Mouse (Mus musculus): ENCODE measurements at regions not wholly inside any gene's neighbourhood (a gene's known extent, or its start where the extent isn't known, plus 50 kb on each side); places are given as distances from the start of the nearest gene placed in this dataset.

DNA sequence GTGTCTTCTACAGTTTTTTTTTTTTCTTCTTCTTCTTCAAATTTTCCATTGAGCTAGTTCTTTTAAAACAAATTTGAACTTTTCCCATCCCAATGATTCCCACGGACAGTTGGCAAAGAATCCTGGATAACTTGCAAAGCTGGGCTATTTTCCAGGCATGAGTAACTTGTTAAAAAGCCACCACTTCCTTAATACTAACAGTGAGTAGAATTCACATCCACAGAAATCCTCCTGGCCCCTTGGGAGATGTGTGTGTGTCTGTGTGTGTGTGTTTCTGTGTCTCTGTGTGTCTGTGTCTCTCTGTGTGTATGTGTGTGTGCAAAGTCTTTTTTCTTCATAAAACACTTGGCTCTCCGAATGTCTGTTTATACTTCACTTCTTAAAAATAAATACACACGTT, 259.0 kb downstream of the Gm10295 start:
- 28% methylated on average over 3 of the region's 3 CpGs for WGBS
- peak; percentile 63 for ATAC-seq
- H3K9me3 ChIP-seq (ENCODE audit: low read length) = no peaks in the 10 kb centered on the region
- no peaks in the 10 kb centered on the region for H3K27me3 ChIP-seq (replicated peaks; ENCODE audit: insufficient read depth, low read length)
- no peaks in the 10 kb centered on the region for H3K36me3 ChIP-seq (ENCODE audit: insufficient read depth, low read length)
- H3K4me2 ChIP-seq (replicated peaks; ENCODE audit: low read depth, low read length) = no peak overlapping the region
- H3K4me3 ChIP-seq (ENCODE audit: low read depth, low read length) = no peak overlapping the region
- no peak for TF ChIP-seq CTCF (IDR thresholded peaks at IDR 0.05)
- peak; percentile 26 for TF ChIP-seq EP300 (IDR thresholded peaks at IDR 0.05)
- no peak overlapping the region for H3K27ac ChIP-seq (ENCODE audit: low read length)
- H3K9ac ChIP-seq (replicated peaks; ENCODE audit: low read depth) = no peak overlapping the region
- H3K4me1 ChIP-seq (ENCODE audit: insufficient read depth, low read depth, low read length) = no peaks in the 10 kb centered on the region
- DNase-seq (ENCODE audit: low spot score) = peak; percentile 66

GRCm38 (mm10) chr7:71064446-71065391, 286.6 kb downstream of the Gm10295 start:
- Histone ChIP-seq H3K9me3 (ENCODE audit: low read length) (no peaks in the 10 kb centered on the region), H3K4me2 (replicated peaks; ENCODE audit: low read depth, low read length) (no peak overlapping the region), H3K36me3 (ENCODE audit: insufficient read depth, low read length) (no peaks in the 10 kb centered on the region), H3K4me1 (ENCODE audit: insufficient read depth, low read depth, low read length) (no peaks in the 10 kb centered on the region), H3K9ac (replicated peaks; ENCODE audit: low read depth) (no peak overlapping the region), H3K27ac (ENCODE audit: low read length) (no peak overlapping the region), H3K27me3 (replicated peaks; ENCODE audit: insufficient read depth, low read length) (no peaks in the 10 kb centered on the region), H3K4me3 (ENCODE audit: low read depth, low read length) (no peak overlapping the region)
- TF ChIP-seq CTCF (IDR thresholded peaks at IDR 0.05) = no peak
- no peak for TF ChIP-seq EP300 (IDR thresholded peaks at IDR 0.05)
- WGBS = 36% methylated on average over 14 of the region's 14 CpGs
- no peak for DNase-seq (ENCODE audit: low spot score)
- ATAC-seq = no peak

DNA sequence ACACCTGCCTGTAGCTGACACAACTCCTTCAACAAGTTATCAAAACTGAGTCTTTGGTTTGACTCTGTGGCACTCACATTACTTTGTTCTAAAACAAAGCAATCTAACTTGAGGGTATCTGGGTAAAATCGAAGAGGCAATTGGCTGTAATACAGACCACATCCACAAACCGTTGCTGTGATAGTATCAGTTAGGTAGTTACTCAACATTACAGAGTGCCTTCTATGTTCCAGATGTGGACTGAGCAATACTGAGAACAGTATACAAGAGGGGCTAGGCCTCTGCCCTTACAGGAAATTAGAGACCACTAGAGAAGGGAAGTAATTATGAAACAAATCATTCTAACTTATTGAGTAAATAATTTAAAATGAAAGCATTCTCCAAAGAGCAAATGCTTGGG, 300.5 kb downstream of the Gm10295 start:
- DNase-seq (ENCODE audit: low spot score) = no peak
- WGBS = 70% methylated on average over 2 of the region's 2 CpGs
- no peak for TF ChIP-seq EP300 (IDR thresholded peaks at IDR 0.05)
- no peak for TF ChIP-seq CTCF (IDR thresholded peaks at IDR 0.05)
- H3K4me2 ChIP-seq (replicated peaks; ENCODE audit: low read depth, low read length) = no peak overlapping the region
- no peak overlapping the region for H3K4me3 ChIP-seq (ENCODE audit: low read depth, low read length)
- no peak overlapping the region for H3K27ac ChIP-seq (ENCODE audit: low read length)
- no peaks in the 10 kb centered on the region for H3K4me1 ChIP-seq (ENCODE audit: insufficient read depth, low read depth, low read length)
- no peak overlapping the region for H3K9ac ChIP-seq (replicated peaks; ENCODE audit: low read depth)
- ATAC-seq = no peak
- no peaks in the 10 kb centered on the region for H3K27me3 ChIP-seq (replicated peaks; ENCODE audit: insufficient read depth, low read length)
- no peaks in the 10 kb centered on the region for H3K9me3 ChIP-seq (ENCODE audit: low read length)
- H3K36me3 ChIP-seq (ENCODE audit: insufficient read depth, low read length) = no peaks in the 10 kb centered on the region

- H3K9me3 ChIP-seq (ENCODE audit: low read length) = no peaks in the 10 kb centered on the region
- 56% methylated on average over 3 of the region's 3 CpGs for WGBS
- H3K4me1 ChIP-seq (ENCODE audit: insufficient read depth, low read depth, low read length) = no peaks in the 10 kb centered on the region
- H3K9ac ChIP-seq (replicated peaks; ENCODE audit: low read depth) = no peak overlapping the region
- DNase-seq (ENCODE audit: low spot score) (no peak), ATAC-seq (no peak)
- H3K36me3 ChIP-seq (ENCODE audit: insufficient read depth, low read length) = no peaks in the 10 kb centered on the region
- H3K27me3 ChIP-seq (replicated peaks; ENCODE audit: insufficient read depth, low read length) = no peaks in the 10 kb centered on the region
- no peak overlapping the region for H3K4me2 ChIP-seq (replicated peaks; ENCODE audit: low read depth, low read length)
- TF ChIP-seq EP300 (IDR thresholded peaks at IDR 0.05) = no peak
- no peak for TF ChIP-seq CTCF (IDR thresholded peaks at IDR 0.05)
- no peak overlapping the region for H3K27ac ChIP-seq (ENCODE audit: low read length)
- no peak overlapping the region for H3K4me3 ChIP-seq (ENCODE audit: low read depth, low read length)
Observed at GRCm38 (mm10) chr7:71047201-71047600, 304.1 kb downstream of the Gm10295 start.

GRCm38 (mm10) chr7:71046596-71046995, 304.7 kb downstream of the Gm10295 start:
- no peak for ATAC-seq
- H3K9ac ChIP-seq (replicated peaks; ENCODE audit: low read depth) = no peak overlapping the region
- WGBS = 58% methylated on average over 1 of the region's 1 CpGs
- no peak for DNase-seq (ENCODE audit: low spot score)
- no peak overlapping the region for H3K27ac ChIP-seq (ENCODE audit: low read length)
- TF ChIP-seq EP300 (IDR thresholded peaks at IDR 0.05) = no peak
- no peak for TF ChIP-seq CTCF (IDR thresholded peaks at IDR 0.05)
- no peak overlapping the region for H3K4me2 ChIP-seq (replicated peaks; ENCODE audit: low read depth, low read length)
- no peaks in the 10 kb centered on the region for H3K36me3 ChIP-seq (ENCODE audit: insufficient read depth, low read length)
- H3K4me3 ChIP-seq (ENCODE audit: low read depth, low read length) = no peak overlapping the region
- H3K9me3 ChIP-seq (ENCODE audit: low read length) = no peaks in the 10 kb centered on the region
- no peaks in the 10 kb centered on the region for H3K4me1 ChIP-seq (ENCODE audit: insufficient read depth, low read depth, low read length)
- H3K27me3 ChIP-seq (replicated peaks; ENCODE audit: insufficient read depth, low read length) = no peaks in the 10 kb centered on the region

GRCm38 (mm10) chr7:71043789-71044188, 307.5 kb downstream of the Gm10295 start:
- TF ChIP-seq CTCF (IDR thresholded peaks at IDR 0.05) (no peak), EP300 (IDR thresholded peaks at IDR 0.05) (no peak)
- Histone ChIP-seq H3K27ac (ENCODE audit: low read length) (no peak overlapping the region), H3K9ac (replicated peaks; ENCODE audit: low read depth) (no peak overlapping the region), H3K9me3 (ENCODE audit: low read length) (no peaks in the 10 kb centered on the region), H3K4me1 (ENCODE audit: insufficient read depth, low read depth, low read length) (no peaks in the 10 kb centered on the region), H3K4me3 (ENCODE audit: low read depth, low read length) (no peak overlapping the region), H3K27me3 (replicated peaks; ENCODE audit: insufficient read depth, low read length) (no peaks in the 10 kb centered on the region), H3K36me3 (ENCODE audit: insufficient read depth, low read length) (no peaks in the 10 kb centered on the region), H3K4me2 (replicated peaks; ENCODE audit: low read depth, low read length) (no peak overlapping the region)
- DNase-seq (ENCODE audit: low spot score) (no peak), ATAC-seq (no peak)
- 75% methylated on average over 5 of the region's 5 CpGs for WGBS
